Mouse (Mus musculus) Muller cell, postnatal 12 days (primary cell): ENCODE data around the gene Hes3.

Experiments
- DNase-seq: peaks from one replicate; pipeline ENCODE4 v3.0.0-alpha.2; 2015; ENCODE audit errors: inconsistent ontology term

The Hes3 gene

DNA sequence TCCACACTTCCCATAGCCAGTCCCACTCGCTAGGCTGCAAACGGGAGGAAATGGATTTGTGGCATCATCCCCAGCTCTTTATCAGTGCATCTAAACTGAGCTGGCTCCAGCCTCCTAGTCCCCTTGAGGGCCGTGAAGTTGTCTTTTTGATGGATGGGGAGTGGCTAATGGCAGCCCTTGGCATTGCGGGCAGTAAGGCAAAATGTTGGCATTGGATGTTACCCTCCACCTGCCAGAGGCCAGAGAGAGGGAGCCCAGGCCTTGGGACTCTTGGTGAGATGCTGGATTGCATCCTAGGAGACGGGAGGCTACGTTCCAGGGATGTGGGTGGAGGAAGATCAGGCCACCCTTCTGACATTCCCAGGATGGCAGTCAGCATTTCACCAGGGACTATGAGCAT lies 14.5 kb upstream of the Hes3 start:
- no peak for DNase-seq

DNA sequence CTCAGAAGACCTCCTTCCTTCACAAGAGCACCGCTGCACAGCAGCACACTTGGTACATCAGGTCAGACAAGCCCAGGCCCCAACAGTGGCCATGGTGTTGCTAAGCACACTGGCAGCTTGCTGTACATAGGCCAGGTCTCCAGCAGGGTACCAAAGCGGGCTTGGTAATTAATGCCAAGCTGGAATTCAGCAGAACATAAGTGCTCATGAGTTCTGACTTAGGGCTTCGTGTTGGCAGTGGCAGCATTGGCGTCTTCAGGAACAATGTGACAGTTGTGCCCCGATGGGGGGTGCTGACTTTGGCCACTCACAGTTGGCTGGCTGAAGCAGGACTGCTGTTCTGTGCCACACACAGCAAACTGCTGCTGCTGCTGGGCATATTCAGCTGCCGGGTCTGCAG lies 13.2 kb upstream of the Hes3 start:
- DNase-seq: no peak

DNA sequence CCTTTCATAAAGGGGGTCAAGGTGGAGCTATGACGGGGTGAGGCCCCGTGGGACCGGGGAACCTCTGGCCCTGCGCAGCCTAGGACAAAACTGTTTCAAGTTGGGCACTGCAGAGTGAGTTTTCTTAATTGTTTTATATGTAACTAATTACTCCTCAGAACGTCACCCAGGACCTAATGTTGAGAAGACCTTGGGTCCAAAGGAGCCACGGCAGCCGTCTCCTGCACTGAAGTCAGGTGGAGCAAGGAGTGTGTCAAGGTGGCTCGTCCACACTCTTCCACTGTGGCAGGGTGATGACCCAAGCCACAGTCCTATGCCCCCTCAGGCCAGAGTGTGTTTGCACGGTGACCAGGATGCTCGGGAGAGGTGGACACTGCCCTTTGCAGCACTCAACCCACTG lies 11.7 kb upstream of the Hes3 start:
- DNase-seq: no peak

GRCm38 (mm10) chr4:152302012-152302411 lies 10.6 kb upstream of the Hes3 start:
- DNase-seq: no peak

DNA sequence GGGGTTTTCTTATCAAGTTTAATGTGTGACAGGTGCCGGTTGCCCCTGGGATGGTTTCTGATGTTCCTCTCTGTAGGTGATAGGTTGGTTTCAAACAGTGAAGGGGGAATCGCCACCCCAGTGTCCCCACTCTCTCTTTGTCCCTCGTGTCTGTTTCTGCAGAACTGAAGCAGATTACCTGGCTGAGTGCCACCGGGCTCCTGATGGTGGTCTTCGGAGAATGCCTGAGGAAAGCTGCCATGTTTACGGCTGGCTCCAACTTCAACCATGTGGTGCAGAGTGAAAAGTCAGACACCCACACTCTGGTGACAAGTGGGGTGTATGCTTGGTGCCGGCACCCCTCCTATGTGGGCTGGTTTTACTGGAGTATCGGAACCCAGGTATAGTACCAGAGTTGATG lies 8.9 kb upstream of the Hes3 start:
- no peak for DNase-seq

- DNase-seq: no peak
Observed at GRCm38 (mm10) chr4:152298836-152299235, 7.4 kb upstream of the Hes3 start.

- DNase-seq: peak; percentile 99
Observed at GRCm38 (mm10) chr4:152296874-152297861, 5.7 kb upstream of the Hes3 start, which contains the start of gene Icmt. Gene Icmt, plus strand, starts transcription at chr4:152297227.

DNA sequence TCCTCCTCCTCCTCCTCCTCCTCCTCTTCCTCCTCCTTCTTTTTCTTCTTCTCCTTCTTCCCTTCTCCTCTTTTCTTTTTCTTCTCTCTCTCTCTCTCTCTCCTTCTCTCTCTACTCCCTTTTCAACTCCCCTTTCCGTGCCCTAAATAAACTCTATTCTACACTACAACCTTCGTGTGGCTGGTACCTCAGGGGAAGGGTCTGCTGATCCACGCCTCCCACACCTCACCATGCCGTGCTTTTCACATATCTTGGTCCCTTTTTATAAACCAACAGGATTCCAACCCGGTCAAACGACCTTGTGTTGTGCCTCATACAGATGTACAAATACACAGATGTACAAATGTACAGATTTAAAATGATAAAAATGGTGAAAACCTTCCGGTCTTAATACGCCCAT lies 4.9 kb upstream of the Hes3 start:
- DNase-seq: no peak

DNA sequence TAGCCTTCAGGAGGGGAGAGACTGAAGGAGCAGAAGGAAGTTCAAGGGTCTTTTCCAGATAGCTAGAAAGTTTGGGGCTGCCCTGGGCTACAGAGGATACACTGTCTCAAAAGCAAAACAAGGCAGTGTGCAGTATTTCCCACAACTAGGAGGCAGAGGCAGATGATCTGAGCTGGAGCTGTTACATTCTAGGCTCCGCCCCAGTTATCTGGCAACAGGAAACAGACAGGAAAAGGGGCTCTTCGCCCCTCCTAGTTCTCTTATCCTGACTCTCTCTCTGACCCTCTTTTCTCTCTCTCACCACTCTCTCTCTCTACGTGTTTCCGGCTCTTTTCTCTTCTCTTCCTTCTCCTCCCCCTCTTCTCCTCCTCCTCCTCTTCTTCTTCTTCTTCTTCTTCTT lies 4.5 kb upstream of the Hes3 start:
- no peak for DNase-seq

- DNase-seq: no peak
Observed at GRCm38 (mm10) chr4:152294188-152294929, 2.9 kb upstream of the Hes3 start.

DNA sequence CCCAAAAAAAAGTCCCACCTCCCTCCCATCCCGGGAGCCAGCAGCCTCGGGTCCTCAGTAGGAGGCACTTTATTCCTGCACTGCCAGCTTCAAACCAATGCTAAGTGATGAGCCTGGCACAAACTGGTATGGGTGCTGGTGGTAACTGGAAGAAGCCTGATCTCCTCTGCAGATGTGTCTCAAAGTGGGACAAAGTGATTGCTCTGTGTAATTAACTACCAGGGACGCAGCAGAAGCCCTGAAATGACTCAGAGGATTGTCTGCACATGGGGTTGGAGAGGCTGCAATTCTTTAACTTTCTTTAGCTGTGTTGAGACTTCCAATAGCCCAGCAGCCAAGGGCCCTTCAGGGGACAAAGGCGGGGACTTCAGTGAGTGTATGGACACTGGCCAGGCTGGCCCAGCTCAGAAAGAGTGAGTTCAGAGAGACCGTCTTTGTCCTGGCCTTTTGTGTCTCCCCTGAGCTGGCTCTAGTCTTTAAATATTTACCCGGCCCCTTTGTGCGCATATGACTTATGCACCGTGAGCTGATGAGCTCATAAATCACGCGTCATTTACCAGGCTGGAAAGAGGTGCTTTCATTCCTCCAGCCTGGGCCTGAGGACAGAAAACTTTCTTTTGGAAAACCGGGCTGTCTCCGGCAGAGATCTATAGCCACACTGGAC lies 772 bp upstream of the Hes3 start:
- DNase-seq: peak; percentile 72

DNA sequence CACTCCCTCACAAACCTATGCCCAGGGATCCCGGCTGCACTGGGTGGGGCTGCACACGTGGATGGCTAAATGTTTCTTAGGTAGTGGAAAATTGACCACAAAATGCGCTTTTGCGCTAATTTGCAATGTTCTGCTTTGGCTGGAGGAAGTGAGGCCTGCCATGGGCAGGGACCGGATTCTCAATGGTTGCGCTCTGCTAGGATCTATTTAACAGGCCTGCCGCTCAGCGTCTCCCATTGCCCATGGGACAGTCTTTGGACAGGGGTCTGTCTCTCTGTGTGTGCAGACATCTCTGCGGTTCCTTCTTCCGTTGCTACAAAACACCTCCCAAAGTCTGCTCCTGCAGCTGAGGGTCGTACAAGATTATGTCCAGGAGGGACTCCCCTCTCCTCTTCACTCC lies 471 bp downstream of the Hes3 start:
- no peak for DNase-seq

GRCm38 (mm10) chr4:152290385-152290784 lies 1.1 kb downstream of the Hes3 start:
- DNase-seq: peak; percentile 56

DNA sequence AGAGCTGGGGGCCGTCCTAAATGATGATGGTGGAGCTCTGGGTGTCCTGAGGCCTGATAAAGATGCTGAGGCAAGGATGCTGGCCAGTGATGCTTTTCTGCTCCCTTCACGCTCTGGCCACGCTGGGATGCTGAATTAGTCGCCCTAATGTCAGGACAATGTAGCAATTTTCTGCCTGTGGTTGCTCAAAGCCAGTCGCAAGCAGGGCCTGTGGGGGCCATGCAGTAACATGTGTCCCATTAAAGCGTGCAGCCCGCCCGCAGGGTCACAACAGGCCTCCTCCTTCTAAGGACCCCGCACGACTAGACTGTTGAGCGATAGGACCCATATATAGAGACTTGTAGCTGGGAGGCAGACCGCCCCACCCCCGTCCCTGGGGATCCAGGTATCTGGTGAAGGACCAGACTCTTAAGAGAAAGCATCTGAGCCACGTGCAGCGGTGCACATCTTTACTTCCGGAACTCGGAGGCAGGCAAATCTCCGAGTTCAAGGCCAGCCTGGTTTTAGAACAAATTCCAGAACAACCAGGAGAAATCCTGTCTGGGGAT lies 3.0 kb downstream of the Hes3 start:
- DNase-seq: no peak

GRCm38 (mm10) chr4:152287317-152288120 lies 3.9 kb downstream of the Hes3 start:
- DNase-seq: no peak

GRCm38 (mm10) chr4:152286887-152287286 lies 4.6 kb downstream of the Hes3 start:
- peak; percentile 83 for DNase-seq

GRCm38 (mm10) chr4:152286183-152286582 lies 5.3 kb downstream of the Hes3 start:
- no peak for DNase-seq

- DNase-seq: peak; percentile 55
Observed at GRCm38 (mm10) chr4:152285505-152285904, 6.0 kb downstream of the Hes3 start.

- peak; percentile 86 for DNase-seq
Observed at GRCm38 (mm10) chr4:152283186-152283950, 8.1 kb downstream of the Hes3 start.

DNA sequence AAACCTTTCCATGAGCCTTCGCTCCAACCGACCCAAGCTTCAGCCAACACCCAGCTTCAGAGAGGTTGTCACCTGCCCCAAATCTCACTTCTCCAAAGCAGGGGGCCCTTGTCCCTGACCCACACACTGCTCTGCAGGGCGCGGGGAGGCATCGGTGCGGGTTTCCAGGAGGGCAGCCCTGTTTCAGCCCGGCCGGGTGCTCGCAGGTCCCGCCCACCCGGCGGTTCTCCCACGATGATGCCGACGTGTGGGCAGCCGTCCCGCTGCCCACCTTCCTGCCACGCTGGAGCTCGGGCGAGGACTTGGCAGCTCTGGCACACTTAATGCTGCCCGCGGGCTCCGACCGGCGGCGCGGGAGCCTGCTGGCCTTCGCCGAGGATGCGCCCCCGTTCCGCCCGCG lies 8.7 kb downstream of the Hes3 start:
- no peak for DNase-seq
